Mouse (Mus musculus) v-Abl transformed pro-B cells (cell line): Measurements from ENCODE around the gene Slc6a13.

ENCODE experiments used
- in situ Hi-C, 2 experiments: fragments of 400-800 bp; cut with MboI; formaldehyde crosslinking; loops; one replicate each; pipeline ENCODE4 v1.15.1; 2025; ENCODE audit not compliant: unreplicated experiment in 2 of 2

Slc6a13 gene

DNA sequence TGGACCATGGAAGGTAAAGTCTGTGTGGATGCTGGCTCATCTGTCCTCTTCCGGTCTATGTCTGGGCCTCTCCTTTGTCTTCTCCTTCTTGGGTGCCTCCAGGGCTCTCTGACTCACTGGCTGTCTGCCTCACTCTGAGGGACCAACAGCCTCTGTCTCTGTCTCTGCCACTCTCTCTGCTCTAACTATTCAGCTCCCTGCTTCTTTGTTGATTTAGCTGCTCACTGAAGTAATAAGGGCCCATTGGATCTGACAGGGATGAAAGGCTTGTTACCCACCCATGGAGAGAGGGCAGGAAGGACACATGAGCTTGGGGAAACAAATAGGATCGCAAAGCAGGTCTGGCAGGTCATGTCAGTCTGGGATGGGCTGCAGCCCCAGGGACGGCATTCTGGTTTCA lies 67.1 kb downstream of the Slc6a13 start:
- in situ Hi-C loops: loop anchor here (5.0 to 25.0 kb wide), 3 partner anchors 105 to 380 kb away; no protein-coding TSS in a partner anchor

DNA sequence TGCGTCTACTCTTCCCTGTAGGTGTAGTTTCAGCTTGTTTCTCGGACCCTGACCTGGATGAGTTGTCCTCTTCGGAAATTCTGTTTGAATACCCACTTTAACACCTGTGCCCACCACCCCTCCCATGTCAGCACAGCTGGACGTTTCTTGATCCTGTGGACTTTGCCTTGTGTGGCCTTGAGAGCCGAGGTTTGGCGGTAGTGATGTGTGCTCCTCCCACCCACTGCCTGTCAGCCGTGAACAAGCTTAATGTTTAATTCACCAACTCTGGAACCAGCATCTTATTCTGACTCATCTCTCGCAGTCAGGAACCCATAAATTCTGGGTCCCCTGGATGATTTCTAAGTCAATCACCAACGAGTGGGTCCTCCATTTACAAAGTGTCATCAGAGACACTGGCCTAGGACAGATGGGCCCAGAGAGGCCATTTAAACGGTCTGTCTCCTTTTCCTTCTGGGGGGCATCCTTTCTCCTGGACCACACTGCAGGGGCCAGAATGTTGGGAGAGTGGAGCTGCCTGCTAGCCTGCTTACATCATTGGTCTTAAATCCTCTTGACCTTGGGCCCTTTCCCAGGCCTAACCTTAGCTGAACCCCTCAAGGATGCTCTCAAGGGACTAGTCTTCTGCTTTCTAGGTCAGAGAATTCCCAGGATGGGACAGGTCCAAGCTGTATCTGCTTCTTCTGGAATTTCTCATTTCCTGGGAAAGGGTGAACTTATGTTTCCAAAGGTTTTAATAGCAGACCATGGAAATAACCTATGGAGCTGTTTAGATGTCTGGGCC lies 71.4 kb downstream of the Slc6a13 start:
- in situ Hi-C loops: loop anchor here in 1 of 2 experiments (25.0 kb wide), 1 partner anchor 384 kb away; no protein-coding TSS in a partner anchor

DNA sequence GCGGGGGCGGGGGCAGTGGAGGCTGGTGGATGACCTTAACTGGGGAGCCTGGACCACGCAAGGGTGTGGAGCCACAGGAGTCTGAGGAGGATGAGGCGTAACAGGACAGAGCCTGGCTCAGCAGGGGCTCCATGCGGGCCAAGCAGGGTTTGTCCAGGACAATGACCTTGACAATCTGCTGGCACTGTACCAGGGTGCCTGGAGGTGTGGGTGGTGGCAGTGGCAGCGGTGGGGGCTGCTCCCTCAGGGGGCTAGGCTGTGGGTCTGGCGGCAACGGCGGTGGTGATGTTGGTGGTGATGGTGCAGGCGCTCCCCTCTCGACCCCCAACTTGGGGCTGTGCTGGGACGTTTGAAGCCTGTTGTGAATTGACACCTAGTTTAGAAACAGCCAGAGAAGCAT lies 76.1 kb downstream of the Slc6a13 start:
- in situ Hi-C loops: no loop called here

DNA sequence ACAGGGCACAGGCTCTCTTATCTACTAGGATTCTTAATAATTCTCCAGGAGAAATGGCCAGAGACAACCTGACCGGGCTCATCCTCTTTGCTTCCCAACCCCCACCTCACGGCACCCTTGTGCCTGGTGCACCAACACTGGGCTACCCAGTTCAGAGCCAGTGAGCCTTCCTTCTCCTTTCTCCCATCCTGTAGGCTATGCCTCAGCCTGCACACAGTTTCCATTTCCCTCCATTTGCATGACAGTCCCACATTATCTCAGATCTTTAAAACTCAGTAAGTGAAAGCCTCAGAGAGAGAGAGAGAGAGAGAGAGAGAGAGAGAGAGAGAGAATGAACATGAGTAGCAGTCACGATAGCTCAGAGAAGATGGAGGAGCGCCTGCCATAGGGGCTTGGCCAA lies 78.2 kb downstream of the Slc6a13 start:
- in situ Hi-C loops: no loop called here

DNA sequence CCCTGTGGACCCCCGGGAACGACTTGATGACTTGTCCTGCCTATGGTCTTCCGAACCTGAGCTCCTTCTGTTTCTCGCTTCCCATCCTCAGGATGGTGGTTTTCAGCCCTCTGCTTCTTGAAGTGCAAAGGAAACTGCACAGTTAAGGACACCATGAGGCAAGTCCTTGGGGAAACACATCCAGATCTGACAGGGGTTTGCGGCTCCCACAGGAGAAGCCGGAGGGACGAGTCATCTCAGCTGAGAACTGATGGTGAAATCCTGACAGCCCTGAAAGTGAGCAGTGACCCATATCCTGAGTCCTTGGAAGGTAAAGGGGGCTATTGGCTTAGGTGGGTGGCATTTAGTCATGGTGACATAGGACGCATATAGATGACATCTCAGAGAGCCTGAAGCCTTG lies 80.5 kb downstream of the Slc6a13 start:
- in situ Hi-C loops: no loop called here

DNA sequence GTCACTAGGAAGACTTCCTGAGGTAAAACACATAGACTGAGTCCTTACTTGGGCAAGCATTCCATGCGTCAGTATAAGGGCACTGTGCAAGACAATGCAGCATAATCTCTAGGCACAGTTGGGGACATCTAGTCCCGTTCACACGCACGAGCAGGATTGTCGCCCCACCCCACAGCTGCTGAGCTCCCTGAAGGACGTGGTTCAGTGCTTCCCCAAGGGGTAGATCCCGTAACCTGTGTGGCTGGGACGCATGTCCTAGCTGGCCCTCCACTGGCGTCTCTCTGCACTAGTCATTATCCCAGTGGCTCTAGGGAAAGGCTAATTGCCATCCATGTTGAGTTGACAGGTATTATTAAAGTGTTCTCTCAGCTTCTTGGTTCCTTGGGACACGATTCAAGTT lies 82.0 kb downstream of the Slc6a13 start:
- in situ Hi-C loops: no loop called here

DNA sequence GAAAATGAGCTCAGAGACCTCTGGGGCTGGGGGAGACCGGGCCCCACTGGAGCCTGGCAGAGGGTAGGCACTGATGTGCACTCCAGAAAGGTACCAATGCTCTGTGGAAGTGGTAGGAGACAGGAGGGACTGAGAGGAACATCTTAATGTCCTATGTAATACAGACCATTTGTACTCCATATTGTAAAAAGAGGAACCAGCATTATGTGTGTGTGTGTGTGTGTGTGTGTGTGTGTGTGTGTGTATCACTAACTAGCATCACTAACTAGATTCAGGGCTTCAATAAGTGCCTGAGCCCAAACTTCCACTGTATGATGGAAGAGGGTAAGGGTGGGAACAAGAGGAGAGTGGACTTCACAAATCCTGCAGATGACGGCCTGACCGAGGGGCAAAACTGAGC lies 85.4 kb downstream of the Slc6a13 start:
- in situ Hi-C loops: no loop called here
